Mouse (Mus musculus) G1E-ER4 (cell line): Measurements from ENCODE around the gene Cd38. TPM values are rescaled to one million over a fixed set of nuclear protein-coding genes. Genes with fewer than 3 reads are reported as not detected.
"Not testable (repeated sequence)": the region's sequence is repeated elsewhere in the genome, so short reads cannot be mapped to it uniquely, and the experiment has no call there.

Source experiments
- GATA1 ChIP-seq: IDR thresholded peaks from one replicate; pipeline ENCODE4 v1.8.0; 2012; ENCODE audit warnings: low read length, inconsistent platforms
- polyA plus RNA-seq: library from polyadenylated mRNA; stranded (reverse); fragments of >175 nt; gene quantifications from 2 replicates; pipeline ENCODE4 v1.2.3, GENCODE M21; 2012

Cd38 gene
- polyA plus RNA-seq, 1 experiment, result not detected

GRCm38 (mm10) chr5:43892386-43892785 lies 24.0 kb downstream of the Cd38 start:
- no peak for TF ChIP-seq GATA1

GRCm38 (mm10) chr5:43894113-43894512 lies 25.8 kb downstream of the Cd38 start:
- no peak for TF ChIP-seq GATA1

DNA sequence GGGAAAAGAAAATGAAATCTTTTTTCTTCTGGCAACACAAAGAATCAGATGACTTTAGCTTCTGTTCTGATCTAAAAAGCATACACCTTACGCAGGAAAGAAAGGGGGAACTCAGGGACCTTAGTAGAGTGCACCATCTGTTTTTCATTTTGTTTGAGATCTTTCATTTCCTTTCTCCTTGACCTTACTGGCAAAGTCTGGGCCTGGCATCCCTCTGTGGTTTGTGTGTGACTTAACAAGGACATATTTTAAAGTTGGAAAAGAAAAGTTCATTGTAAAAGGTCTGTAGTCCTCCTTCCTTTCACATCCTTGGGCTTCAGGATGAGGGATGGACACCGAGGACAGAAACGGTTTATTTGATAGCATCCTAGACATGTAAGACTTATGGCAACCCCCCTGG lies 27.6 kb downstream of the Cd38 start:
- TF ChIP-seq GATA1, result no peak

DNA sequence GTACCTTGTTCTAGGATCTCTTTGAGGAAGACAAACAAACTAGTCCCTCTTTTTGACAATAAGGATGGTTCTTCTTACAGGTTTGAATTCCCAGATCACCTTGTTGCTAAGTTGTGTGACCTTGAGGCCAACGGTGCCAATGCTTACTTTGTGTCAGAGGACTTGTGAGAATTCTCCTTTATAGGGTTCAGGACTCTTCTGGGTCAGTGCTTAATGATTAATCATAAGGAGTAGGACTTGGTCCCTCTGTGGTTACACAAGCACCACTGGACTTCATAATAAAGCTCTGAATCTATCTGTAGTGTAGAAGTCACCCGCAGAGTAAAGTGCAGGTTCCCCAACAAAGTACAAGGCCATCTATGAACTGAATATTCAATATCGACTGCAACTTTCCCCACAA lies 36.3 kb downstream of the Cd38 start:
- TF ChIP-seq GATA1, result no peak

DNA sequence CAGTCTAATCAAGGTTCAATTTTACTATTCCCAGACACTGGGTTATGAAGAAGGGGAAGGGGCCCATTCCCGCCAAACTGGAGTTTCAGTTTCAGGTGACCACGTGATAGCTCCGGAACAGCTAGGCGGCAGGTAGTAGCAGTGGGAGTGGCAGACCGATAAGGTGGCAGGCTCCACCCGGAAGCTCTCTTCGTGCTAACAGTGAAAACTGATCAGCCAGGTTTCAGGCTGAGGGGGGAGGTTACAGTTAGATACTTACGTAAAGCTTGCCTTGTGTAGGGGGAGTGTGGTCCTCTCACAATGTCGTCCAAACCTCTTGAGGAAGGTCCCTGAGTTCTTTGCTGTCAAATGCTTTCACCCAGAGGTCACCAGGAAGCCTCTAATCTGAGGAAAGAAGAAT lies 40.9 kb downstream of the Cd38 start:
- TF ChIP-seq GATA1, result no peak

DNA sequence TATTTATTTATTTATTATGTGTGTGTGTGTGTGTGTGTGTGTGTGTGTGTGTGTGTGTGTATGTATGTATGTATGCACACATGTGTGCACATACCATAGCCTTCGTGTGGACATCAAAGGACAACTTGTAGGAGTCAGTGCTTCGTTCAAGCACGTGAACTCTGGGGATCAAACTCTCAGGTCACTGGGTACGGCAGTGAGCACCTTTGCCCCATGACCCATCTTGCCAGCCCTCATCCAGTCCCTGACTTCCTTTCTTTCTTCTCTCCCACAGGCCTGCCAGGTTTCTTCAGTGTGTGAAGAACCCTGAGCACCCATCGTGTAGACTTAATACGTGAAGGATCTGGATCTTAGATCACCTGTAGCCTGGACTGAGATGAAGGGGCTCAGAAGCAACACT lies 41.7 kb downstream of the Cd38 start:
- no peak for TF ChIP-seq GATA1

DNA sequence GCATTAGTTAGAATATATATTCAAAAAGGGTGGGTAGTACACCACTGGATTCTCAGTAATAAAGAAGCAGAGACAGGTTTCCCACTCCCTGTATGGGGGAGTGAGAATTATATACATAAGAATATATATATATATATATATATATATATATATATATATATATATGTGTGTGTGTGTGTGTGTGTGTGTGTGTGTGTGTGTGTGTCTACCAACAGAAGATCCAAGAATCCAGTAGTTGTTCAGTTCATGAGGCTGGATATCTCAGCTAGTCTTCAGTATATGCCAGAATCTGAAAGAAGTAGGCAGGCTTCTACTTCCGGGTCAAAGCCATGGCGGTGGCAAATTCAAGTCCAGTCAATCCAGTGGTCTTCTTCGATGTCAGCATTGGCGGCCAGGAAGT lies 44.5 kb downstream of the Cd38 start, which contains the start of gene Gm7879:
Gene Gm7879, plus strand, starts transcription at position 301 of the 400 bp plus-strand sequence.
- TF ChIP-seq GATA1, result not testable (repeated sequence)

- TF ChIP-seq GATA1, result no peak
Measured at GRCm38 (mm10) chr5:43915261-43915886, 47.0 kb downstream of the Cd38 start.

GRCm38 (mm10) chr5:43921877-43922276 lies 53.5 kb downstream of the Cd38 start:
- TF ChIP-seq GATA1, result no peak

DNA sequence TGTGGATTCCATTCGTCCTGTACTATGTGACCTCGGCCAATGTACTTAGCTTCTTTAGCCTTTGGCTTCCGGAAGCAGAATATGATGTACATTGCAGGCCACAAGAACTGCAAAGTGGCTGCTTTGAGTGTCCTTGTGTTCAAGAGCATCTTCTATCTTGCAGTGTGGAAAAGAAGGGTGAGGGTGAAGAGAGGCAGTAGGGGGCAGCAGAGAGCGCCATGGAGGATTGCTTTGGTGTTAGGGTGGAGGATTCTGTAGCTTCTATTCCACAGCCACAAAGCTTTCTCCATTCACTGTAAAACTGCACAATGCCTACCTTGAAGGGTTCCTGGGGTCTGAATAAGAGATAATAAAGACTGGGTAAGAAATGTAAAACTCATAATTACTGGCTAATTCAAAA lies 55.6 kb downstream of the Cd38 start:
- no peak for TF ChIP-seq GATA1

DNA sequence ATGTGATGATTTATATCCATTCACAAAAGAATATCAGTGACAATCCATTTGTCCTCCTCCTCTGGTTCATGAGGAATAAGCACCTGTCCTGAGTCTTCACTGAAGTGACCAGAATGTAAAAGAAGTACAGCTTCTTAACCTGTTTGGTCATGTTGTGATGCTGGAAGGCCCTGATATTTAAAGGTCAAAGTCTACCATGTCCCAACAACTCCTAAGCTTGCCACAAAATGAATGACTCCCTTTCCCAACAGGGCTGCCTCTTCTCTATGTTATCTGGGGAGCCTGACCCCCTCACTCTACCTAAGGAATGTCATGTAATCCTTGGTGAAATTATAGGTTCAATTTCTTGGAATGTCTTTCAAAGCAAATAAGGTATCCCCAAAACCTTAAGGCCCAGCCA lies 59.4 kb downstream of the Cd38 start:
- TF ChIP-seq GATA1, result no peak

DNA sequence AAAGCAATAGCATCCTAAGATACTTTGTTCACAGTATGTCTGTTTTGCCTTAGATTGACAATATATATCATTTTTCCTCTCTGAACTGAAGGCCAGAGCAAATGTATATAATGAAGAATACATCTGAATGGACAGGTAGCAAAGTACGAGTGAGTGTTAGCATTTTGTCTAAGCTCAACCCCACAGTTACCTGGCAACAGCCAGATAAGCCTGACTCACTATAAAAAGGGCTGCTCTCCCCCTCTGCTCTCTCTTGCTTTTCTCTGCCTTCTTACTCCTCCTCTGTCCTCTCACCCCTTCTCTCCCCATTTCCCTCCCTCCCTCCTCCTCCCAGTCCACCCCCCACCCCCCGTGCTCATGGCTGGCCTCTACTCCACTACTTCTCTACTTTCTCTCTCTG lies 64.9 kb downstream of the Cd38 start:
- no peak for TF ChIP-seq GATA1

DNA sequence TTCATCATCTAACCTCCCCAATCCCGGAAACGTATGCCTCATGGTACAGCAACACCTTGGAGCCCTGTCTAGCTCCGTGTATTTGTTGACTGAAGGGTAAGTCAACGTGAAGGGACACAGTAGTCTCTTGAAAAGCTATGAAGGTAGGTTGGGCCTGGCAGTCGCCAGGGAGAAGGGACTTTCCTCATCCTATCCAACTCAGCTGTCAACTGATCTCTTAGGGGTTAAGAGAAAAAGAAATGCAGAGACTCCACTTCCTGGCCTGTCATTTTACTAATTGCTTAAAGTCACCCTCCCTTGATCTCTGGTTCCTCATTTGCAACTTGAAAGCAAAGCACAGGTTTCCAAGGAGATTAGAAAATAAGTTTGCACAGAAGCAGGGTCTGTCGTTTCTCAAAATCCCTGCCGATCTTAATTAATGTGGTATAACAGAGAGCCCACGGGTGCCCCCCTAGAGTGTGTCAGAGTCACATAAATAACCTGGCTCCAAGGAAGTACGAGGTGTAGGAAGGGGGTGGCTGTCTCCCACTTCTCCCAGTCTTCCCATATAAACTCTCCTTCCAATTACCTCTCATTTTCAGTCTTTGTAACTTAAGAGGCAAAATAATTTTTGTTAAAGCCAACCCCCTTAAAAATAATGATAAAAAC lies 79.1 kb downstream of the Cd38 start:
- no peak for TF ChIP-seq GATA1

DNA sequence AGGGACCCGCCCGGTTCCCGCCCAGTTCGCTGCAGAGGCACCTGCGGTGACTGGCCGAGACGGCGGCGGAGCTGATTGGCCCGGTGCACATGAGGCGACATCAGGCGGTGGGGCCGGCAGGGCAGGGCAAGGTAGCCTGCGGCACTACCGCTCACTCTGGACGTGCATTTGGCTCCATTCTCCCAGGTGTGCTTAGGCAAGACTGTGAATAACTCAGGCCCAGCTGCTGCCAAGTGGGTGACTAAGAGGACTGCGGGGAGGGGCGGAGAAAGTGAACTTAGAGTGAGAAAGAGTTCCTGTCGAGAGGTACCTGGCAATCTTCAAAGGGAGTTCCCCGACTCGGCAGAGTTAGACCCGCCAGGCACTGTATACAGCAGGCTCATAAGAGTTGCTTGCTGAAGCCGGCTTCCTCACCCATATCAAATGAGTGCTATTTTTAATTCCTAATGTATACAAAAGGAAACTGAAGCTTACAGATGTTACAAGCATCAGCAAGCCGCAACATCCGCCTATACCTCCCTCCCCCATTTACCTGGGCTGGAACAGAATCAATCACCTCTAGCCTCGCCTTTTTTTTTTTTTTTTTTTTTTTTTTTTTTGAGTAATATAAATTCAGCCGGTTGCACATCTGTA lies 79.9 kb downstream of the Cd38 start:
- no peak for TF ChIP-seq GATA1

DNA sequence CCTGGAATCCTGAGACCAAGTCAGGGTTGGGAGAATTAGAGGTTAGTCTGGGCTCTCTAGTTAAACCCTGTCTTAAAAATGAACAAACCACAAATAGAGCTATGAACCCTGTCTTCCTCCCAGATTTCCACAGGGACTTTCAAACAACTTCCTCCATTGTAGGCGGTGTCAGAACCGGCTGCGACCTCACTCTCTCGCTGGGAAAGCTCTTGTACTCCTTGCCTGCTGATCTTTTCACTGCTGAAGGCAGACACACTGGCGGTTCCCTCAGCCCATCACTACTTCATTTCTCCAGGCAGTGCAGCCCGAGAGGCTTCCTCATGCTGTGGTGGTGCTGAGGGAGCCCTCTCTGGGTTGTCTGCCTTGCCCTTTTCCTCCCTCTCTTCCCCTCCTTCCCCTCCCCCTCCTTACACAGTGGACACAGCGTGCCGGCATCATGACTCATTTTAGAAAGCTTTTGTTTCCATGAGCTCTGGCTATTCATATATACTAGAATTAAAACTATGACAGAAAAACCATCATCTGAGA lies 80.5 kb downstream of the Cd38 start:
- no peak for TF ChIP-seq GATA1

GRCm38 (mm10) chr5:43953241-43953640 lies 84.9 kb downstream of the Cd38 start:
- TF ChIP-seq GATA1, result no peak
